Mouse (Mus musculus) myocyte (in vitro differentiated cells): ENCODE measurements around the gene Trim65. TPM values are rescaled to one million over a fixed set of nuclear protein-coding genes. Genes with fewer than 3 reads are reported as not detected.

Experiments
- H3K27me3 ChIP-seq: one replicate; pipeline ENCODE4 v1.6.1; 2011; ENCODE audit not compliant: control insufficient read depth, insufficient read depth, insufficient read length
- H3K36me3 ChIP-seq: one replicate; pipeline ENCODE4 v1.6.1; 2011; ENCODE audit not compliant: control insufficient read depth, insufficient read depth
- H3K4me2 ChIP-seq: one replicate; pipeline ENCODE4 v1.6.1; 2011; ENCODE audit warnings: low read depth, control low read depth
- H3K4me3 ChIP-seq: one replicate; pipeline ENCODE4 v1.5.1; 2011; ENCODE audit warnings: mild to moderate bottlenecking, control low read depth, moderate library complexity
- H3K79me2 ChIP-seq: one replicate; pipeline ENCODE4 v1.6.1; 2011; ENCODE audit not compliant: control insufficient read depth, insufficient read depth
- H3ac ChIP-seq: one replicate; pipeline ENCODE4 v1.6.1; 2011; ENCODE audit not compliant: control insufficient read depth, insufficient read length
- CEBPB ChIP-seq: IDR thresholded peaks from 2 replicates; pipeline ENCODE4 v1.6.1; 2011; ENCODE audit warnings: mild to moderate bottlenecking, moderate library complexity; ENCODE audit not compliant: poor library complexity, insufficient read depth, severe bottlenecking
- E2F4 ChIP-seq: IDR thresholded peaks from one replicate; pipeline ENCODE4 v1.6.1; 2011; ENCODE audit warnings: mild to moderate bottlenecking, control low read depth, moderate library complexity; ENCODE audit not compliant: insufficient read depth
- MAX ChIP-seq: IDR thresholded peaks from one replicate; pipeline ENCODE4 v1.6.1; 2011; ENCODE audit warnings: low read depth, mild to moderate bottlenecking, control low read depth
- MYOD1 ChIP-seq, 3 experiments: IDR thresholded peaks; one replicate each; pipeline ENCODE4 v1.6.1; 2011; ENCODE audit warnings: control low read depth in 2 of 3, low read depth in 2 of 3, mild to moderate bottlenecking in 2 of 3, moderate library complexity in 1 of 3; ENCODE audit not compliant: insufficient read length in 2 of 3, control insufficient read depth in 1 of 3
- MYOG ChIP-seq, 3 experiments: IDR thresholded peaks; one replicate each; pipeline ENCODE4 v1.6.1; 2011; ENCODE audit warnings: control low read depth in 2 of 3, low read depth in 2 of 3, mild to moderate bottlenecking in 2 of 3; ENCODE audit not compliant: insufficient read length in 2 of 3, control insufficient read depth in 1 of 3, insufficient read depth in 1 of 3
- POLR2A ChIP-seq: IDR thresholded peaks from one replicate; pipeline ENCODE4 v1.6.1; 2011; ENCODE audit warnings: low read depth, mild to moderate bottlenecking, control low read depth, moderate library complexity; ENCODE audit not compliant: insufficient read length
- POLR2AphosphoS2 ChIP-seq: IDR thresholded peaks from one replicate; pipeline ENCODE4 v1.6.1; 2011; ENCODE audit warnings: low read depth, control low read depth; ENCODE audit not compliant: insufficient read length
- REST ChIP-seq: IDR thresholded peaks from one replicate; pipeline ENCODE4 v1.6.1; 2011; ENCODE audit warnings: mild to moderate bottlenecking, control low read depth, moderate library complexity; ENCODE audit not compliant: insufficient read depth, insufficient read length
- SRF ChIP-seq: IDR thresholded peaks from one replicate; pipeline ENCODE4 v1.6.1; 2011; ENCODE audit warnings: low read depth; ENCODE audit not compliant: control insufficient read depth, insufficient read length
- TCF12 ChIP-seq: IDR thresholded peaks from one replicate; pipeline ENCODE4 v1.6.1; 2011; ENCODE audit warnings: mild to moderate bottlenecking, control low read depth; ENCODE audit not compliant: poor library complexity, insufficient read depth, severe bottlenecking
- TCF3 ChIP-seq: IDR thresholded peaks from one replicate; pipeline ENCODE4 v1.6.1; 2011; ENCODE audit warnings: low read depth, control low read depth; ENCODE audit not compliant: insufficient read length
- USF1 ChIP-seq: IDR thresholded peaks from one replicate; pipeline ENCODE4 v1.6.1; 2011; ENCODE audit warnings: low read depth, mild to moderate bottlenecking, control low read depth, moderate library complexity
- polyA plus RNA-seq: library from polyadenylated mRNA; unstranded; fragments of >200 nt; fragmentation: generic; extraction: Trizol; gene quantifications from one replicate; pipeline ENCODE4 v1.2.1, GENCODE M21; 2012; ENCODE audit warnings: missing spikeins

The Trim65 gene
- polyA plus RNA-seq, 1 experiment = 1.9 TPM

DNA sequence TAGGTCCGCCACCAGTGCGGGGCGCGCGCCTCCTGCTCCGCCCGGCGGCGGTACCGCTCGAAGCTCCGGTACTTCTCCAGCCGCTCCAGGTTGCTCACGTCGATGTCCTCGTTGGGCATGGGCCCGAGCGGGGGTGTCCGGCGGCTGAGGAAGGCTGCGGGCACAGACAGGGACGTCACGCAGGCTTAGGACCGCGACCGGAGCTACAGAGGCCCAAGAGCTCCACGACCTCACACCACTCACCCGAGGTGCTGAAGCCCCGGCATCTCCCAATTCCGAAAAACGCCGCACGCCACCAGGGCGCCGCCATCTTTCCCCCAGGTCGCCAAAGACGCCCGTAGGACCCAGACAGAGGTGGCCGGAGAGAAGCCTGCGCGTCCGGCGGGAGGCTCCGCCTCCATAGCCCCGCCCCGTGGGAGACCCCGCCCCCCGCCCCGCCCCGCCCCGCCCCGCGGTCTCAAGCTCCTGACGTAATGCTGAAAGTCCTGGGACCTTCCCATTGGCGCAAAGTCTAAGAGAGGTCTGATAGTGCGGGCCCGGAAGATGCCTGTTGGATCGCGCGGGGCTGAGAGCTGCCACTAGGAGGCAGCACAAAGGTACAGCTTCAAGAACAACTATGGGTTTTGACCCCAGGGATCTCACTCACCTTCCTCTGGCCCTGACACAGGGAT lies 7.7 kb upstream of the Trim65 start, which contains the start of gene Mrpl38:
Gene Mrpl38 (minus strand): TSS at position 401 of the 671 bp plus-strand sequence.
- no peaks in the 10 kb centered on the region for H3K27me3 ChIP-seq
- H3ac ChIP-seq = peak within 1 kb of the TSS; percentile 67
- H3K79me2 ChIP-seq = peaks cover 25% of the 10 kb centered on the region
- H3K4me2 ChIP-seq = peak within 1 kb of the TSS; percentile 73
- peaks cover 7% of the 10 kb centered on the region for H3K36me3 ChIP-seq
- peak; percentile 56 for TF ChIP-seq POLR2AphosphoS2
- peak; percentile 58 for TF ChIP-seq POLR2A
- peak; percentile 6 for TF ChIP-seq SRF
- TF ChIP-seq E2F4 = no peak
- H3K4me3 ChIP-seq = peak within 1 kb of the TSS; percentile 79

DNA sequence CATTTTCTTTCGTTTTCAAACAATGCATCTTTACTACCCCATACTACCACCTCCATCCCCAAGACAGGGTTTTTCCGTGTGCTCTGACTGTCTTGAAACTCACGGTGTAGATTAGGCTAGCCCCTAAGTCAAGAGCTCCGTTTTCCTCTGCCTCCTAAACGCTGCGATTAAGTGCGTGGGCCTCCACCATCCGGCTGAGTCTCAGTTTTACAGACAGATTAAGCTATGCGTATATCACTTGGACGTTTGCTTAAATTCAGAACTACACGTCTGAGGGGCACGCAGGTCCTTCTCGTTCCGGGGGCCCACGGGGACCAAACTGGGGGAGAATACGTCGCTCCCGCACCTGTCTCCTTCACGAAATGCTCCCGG lies 7.2 kb upstream of the Trim65 start:
- TF ChIP-seq TCF3 (no peak), CEBPB (no peak), TCF12 (no peak), E2F4 (no peak), POLR2AphosphoS2 (no peak), POLR2A (no peak), USF1 (no peak), MAX (no peak), MYOD1 (IDR thresholded peaks at IDR 0.05; ENCODE audit: control insufficient read depth in 1 of 3, insufficient read length in 2 of 3, low read depth in 2 of 3) (no peak), REST (no peak), SRF (no peak), MYOG (IDR thresholded peaks at IDR 0.05; ENCODE audit: control insufficient read depth in 1 of 3, insufficient read depth in 1 of 3, insufficient read length in 2 of 3, low read depth in 2 of 3) (no peak)
- peak overlapping the region; percentile 67 for H3ac ChIP-seq
- H3K79me2 ChIP-seq = peaks cover 25% of the 10 kb centered on the region
- no peaks in the 10 kb centered on the region for H3K27me3 ChIP-seq
- H3K4me3 ChIP-seq = peak overlapping the region; percentile 79
- peak overlapping the region; percentile 73 for H3K4me2 ChIP-seq
- peaks cover 10% of the 10 kb centered on the region for H3K36me3 ChIP-seq

DNA sequence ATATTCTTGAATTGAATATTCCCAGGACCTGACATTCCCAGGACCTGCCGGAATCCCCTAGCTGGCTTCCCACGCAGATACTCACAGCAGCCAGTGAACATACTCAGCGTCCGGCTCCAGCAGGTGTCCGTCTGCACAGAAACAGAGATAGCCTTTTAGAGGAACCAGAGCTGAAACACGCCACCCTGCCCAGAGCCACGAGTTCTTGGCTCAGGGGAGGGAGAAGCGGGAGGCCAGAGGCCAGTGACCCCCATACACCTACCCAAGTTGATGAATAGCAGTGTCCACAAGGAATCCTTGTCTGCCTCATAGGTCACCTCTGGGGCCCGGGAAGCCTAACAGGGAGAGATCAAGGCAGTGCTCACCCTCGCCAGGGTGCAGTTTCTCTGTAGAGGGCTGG lies 3.2 kb upstream of the Trim65 start:
- peaks cover 3% of the 10 kb centered on the region for H3K36me3 ChIP-seq
- H3K4me2 ChIP-seq = no peak overlapping the region
- TF ChIP-seq E2F4 (no peak), POLR2AphosphoS2 (no peak), USF1 (no peak), SRF (no peak)

DNA sequence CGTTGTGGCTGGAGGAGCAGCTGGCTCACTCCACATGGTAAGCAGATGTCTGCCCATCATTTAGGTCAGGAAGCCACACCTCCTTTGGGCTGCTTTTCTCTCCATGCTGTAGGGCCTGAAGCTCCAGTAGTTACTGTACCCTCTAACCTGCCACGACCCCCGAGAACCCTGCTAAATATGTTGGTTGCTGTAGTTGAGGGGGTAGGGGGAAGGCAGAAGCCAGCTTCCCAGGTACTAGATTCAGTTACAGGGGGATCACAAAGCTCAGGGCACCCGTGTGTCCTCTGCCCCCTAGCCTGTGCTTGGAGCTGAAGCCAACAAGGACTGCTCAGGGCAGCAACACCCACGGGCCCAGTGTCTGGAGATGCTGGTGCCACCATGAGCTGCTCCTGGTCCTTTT lies 2.6 kb upstream of the Trim65 start:
- Histone ChIP-seq H3ac (no peak overlapping the region), H3K36me3 (peaks cover 3% of the 10 kb centered on the region), H3K4me2 (no peak overlapping the region), H3K27me3 (no peaks in the 10 kb centered on the region), H3K4me3 (no peak overlapping the region), H3K79me2 (peaks cover 25% of the 10 kb centered on the region)
- TF ChIP-seq CEBPB (no peak), SRF (no peak), POLR2A (no peak), USF1 (no peak), REST (no peak), POLR2AphosphoS2 (no peak), TCF12 (no peak), MYOD1 (IDR thresholded peaks at IDR 0.05; ENCODE audit: control insufficient read depth in 1 of 3, insufficient read length in 2 of 3, low read depth in 2 of 3) (peak in 2 of 3 experiments; percentile 39 to 44), TCF3 (no peak), MYOG (IDR thresholded peaks at IDR 0.05; ENCODE audit: control insufficient read depth in 1 of 3, insufficient read depth in 1 of 3, insufficient read length in 2 of 3, low read depth in 2 of 3) (peak in 1 of 3 experiments; percentile 9), MAX (no peak)

More for the DNA sequence above, 3.2 kb upstream of the Trim65 start:
- H3K4me3 ChIP-seq = no peak overlapping the region
- H3ac ChIP-seq = no peak overlapping the region
- peaks cover 25% of the 10 kb centered on the region for H3K79me2 ChIP-seq
- no peaks in the 10 kb centered on the region for H3K27me3 ChIP-seq
